Mouse (Mus musculus): Measurements from ENCODE around the gene Ankrd66. TPM values are rescaled to one million over a fixed set of nuclear protein-coding genes. Genes with fewer than 3 reads are reported as not detected.
"Not testable (repeated sequence)": the region's sequence is repeated elsewhere in the genome, so short reads cannot be mapped to it uniquely, and the experiment has no call there.

The Ankrd66 gene
- polyA plus RNA-seq, 1 experiment: 0.20 TPM

DNA sequence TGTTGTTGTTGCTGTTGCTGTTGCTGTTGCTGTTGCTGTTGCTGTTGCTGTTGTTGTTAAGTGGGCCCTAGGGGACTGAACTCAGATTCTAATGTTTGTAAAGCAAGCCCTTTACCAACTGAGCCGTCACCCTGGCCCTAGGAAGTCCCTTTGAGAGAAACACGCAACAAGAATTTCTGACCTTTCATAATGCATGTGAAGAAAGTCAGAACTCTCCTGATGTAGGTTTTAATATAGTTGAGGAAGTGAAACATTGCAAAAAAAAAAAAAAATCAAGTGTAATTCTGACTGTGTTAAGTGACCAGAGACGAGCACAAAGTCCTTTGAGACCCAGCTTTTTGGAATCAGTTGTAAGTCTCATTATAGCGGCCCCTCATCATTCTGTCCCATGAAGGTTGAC is 13.7 kb upstream of the Ankrd66 start:
- TF ChIP-seq FOSL1 (IDR thresholded peaks at IDR 0.05; ENCODE audit: insufficient read depth, low read length, poor library complexity, severe bottlenecking) (no peak), USF1 (IDR thresholded peaks at IDR 0.05; ENCODE audit: low read depth) (no peak), MYOG (IDR thresholded peaks at IDR 0.05; ENCODE audit: control insufficient read depth, extremely low read depth, insufficient read length) (no peak), CTCF (IDR thresholded peaks at IDR 0.05; ENCODE audit: control insufficient read depth, insufficient read depth, insufficient read length) (no peak), CEBPB (IDR thresholded peaks at IDR 0.05; ENCODE audit: low read depth) (no peak), MYOD1 (IDR thresholded peaks at IDR 0.05; ENCODE audit: control insufficient read depth, insufficient read length, low read depth) (no peak), MAX (IDR thresholded peaks at IDR 0.05) (no peak)
- Histone ChIP-seq H3K36me3 (ENCODE audit: control insufficient read depth, insufficient read depth) (no peaks in the 10 kb centered on the region), H3ac (ENCODE audit: control insufficient read depth, insufficient read length, low read depth) (no peak overlapping the region), H3K79me3 (ENCODE audit: low read depth) (no peaks in the 10 kb centered on the region), H3K4me3 (ENCODE audit: insufficient read depth, poor library complexity, severe bottlenecking) (no peak overlapping the region), H3K27me3 (ENCODE audit: control insufficient read depth, insufficient read depth, insufficient read length) (no peaks in the 10 kb centered on the region), H3K79me2 (ENCODE audit: control insufficient read depth, insufficient read depth) (no peaks in the 10 kb centered on the region)

DNA sequence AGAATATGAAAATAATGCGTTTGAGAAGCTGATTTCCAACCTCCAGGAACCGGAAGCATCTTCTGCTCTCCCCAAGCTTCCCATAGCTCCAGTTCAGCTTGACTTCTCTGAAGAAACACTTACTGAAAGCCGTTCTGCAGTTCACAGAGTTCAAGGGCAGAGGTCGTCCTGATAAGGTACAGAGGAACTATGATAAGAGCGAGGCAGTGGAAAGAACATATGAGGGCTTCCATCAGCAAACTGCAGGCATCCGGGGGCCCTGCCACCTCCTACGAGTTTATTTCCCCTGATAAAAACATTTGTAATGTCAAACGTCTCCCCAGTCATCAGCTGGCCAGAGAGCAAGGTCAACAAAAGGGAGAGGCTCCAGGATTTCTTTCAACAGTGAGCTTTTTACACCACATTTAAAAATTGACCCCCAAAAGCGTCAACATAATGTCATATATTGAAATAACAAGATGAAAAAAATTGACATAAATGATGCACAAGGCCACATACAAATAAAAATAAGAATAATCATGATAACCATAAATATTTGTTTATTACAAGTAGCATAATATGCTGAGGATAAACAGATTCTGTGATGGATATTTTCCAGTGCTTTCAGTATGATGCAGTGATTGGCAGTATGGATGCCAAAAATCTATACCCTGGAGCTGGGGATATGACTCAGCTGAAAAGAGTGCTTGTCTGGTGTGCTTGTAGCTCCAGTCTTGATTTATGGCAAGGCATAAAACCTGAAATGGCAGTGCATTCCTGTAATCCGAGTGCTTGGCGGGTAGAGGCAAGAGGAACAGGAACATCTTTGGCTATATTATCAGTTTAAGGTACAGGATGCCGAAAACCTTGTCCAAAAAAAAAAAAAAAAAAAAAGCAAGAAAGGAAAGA is 11.3 kb upstream of the Ankrd66 start:
- H3K79me3 ChIP-seq (ENCODE audit: low read depth): no peaks in the 10 kb centered on the region
- H3ac ChIP-seq (ENCODE audit: control insufficient read depth, insufficient read length, low read depth): no peak overlapping the region
- no peaks in the 10 kb centered on the region for H3K79me2 ChIP-seq (ENCODE audit: control insufficient read depth, insufficient read depth)
- H3K4me3 ChIP-seq (ENCODE audit: insufficient read depth, poor library complexity, severe bottlenecking): no peak overlapping the region
- no peaks in the 10 kb centered on the region for H3K27me3 ChIP-seq (ENCODE audit: control insufficient read depth, insufficient read depth, insufficient read length)
- no peaks in the 10 kb centered on the region for H3K36me3 ChIP-seq (ENCODE audit: control insufficient read depth, insufficient read depth)
- no peak for TF ChIP-seq USF1 (IDR thresholded peaks at IDR 0.05; ENCODE audit: low read depth)
- TF ChIP-seq FOSL1 (IDR thresholded peaks at IDR 0.05; ENCODE audit: insufficient read depth, low read length, poor library complexity, severe bottlenecking): peak; percentile 22

- no peak for TF ChIP-seq CTCF (IDR thresholded peaks at IDR 0.05; ENCODE audit: control insufficient read depth, insufficient read depth, insufficient read length)
- TF ChIP-seq MYOD1 (IDR thresholded peaks at IDR 0.05; ENCODE audit: control insufficient read depth, insufficient read length, low read depth): no peak
- no peak for TF ChIP-seq MAX (IDR thresholded peaks at IDR 0.05)
- no peak for TF ChIP-seq FOSL1 (IDR thresholded peaks at IDR 0.05; ENCODE audit: insufficient read depth, low read length, poor library complexity, severe bottlenecking)
- no peak for TF ChIP-seq USF1 (IDR thresholded peaks at IDR 0.05; ENCODE audit: low read depth)
- TF ChIP-seq CEBPB (IDR thresholded peaks at IDR 0.05; ENCODE audit: low read depth): no peak
- TF ChIP-seq MYOG (IDR thresholded peaks at IDR 0.05; ENCODE audit: control insufficient read depth, extremely low read depth, insufficient read length): no peak
- Histone ChIP-seq H3K79me3 (ENCODE audit: low read depth) (no peaks in the 10 kb centered on the region), H3K36me3 (ENCODE audit: control insufficient read depth, insufficient read depth) (no peaks in the 10 kb centered on the region), H3K79me2 (ENCODE audit: control insufficient read depth, insufficient read depth) (no peaks in the 10 kb centered on the region), H3K4me3 (ENCODE audit: insufficient read depth, poor library complexity, severe bottlenecking) (no peak overlapping the region), H3K27me3 (ENCODE audit: control insufficient read depth, insufficient read depth, insufficient read length) (no peaks in the 10 kb centered on the region), H3ac (ENCODE audit: control insufficient read depth, insufficient read length, low read depth) (no peak overlapping the region)
Measured at GRCm38 (mm10) chr17:43551122-43551630, 7.7 kb upstream of the Ankrd66 start.

GRCm38 (mm10) chr17:43544040-43544439 is 601 bp upstream of the Ankrd66 start:
- no peak overlapping the region for H3K4me3 ChIP-seq (ENCODE audit: insufficient read depth, poor library complexity, severe bottlenecking)
- H3K36me3 ChIP-seq (ENCODE audit: control insufficient read depth, insufficient read depth): no peaks in the 10 kb centered on the region
- TF ChIP-seq MAX (IDR thresholded peaks at IDR 0.05) (no peak), MYOG (IDR thresholded peaks at IDR 0.05; ENCODE audit: control insufficient read depth, extremely low read depth, insufficient read length) (no peak), CTCF (IDR thresholded peaks at IDR 0.05; ENCODE audit: control insufficient read depth, insufficient read depth, insufficient read length) (no peak), USF1 (IDR thresholded peaks at IDR 0.05; ENCODE audit: low read depth) (no peak), FOSL1 (IDR thresholded peaks at IDR 0.05; ENCODE audit: insufficient read depth, low read length, poor library complexity, severe bottlenecking) (no peak), MYOD1 (IDR thresholded peaks at IDR 0.05; ENCODE audit: control insufficient read depth, insufficient read length, low read depth) (no peak), CEBPB (IDR thresholded peaks at IDR 0.05; ENCODE audit: low read depth) (no peak)
- H3K79me2 ChIP-seq (ENCODE audit: control insufficient read depth, insufficient read depth): no peaks in the 10 kb centered on the region
- no peaks in the 10 kb centered on the region for H3K27me3 ChIP-seq (ENCODE audit: control insufficient read depth, insufficient read depth, insufficient read length)
- H3K79me3 ChIP-seq (ENCODE audit: low read depth): no peaks in the 10 kb centered on the region
- H3ac ChIP-seq (ENCODE audit: control insufficient read depth, insufficient read length, low read depth): no peak overlapping the region

DNA sequence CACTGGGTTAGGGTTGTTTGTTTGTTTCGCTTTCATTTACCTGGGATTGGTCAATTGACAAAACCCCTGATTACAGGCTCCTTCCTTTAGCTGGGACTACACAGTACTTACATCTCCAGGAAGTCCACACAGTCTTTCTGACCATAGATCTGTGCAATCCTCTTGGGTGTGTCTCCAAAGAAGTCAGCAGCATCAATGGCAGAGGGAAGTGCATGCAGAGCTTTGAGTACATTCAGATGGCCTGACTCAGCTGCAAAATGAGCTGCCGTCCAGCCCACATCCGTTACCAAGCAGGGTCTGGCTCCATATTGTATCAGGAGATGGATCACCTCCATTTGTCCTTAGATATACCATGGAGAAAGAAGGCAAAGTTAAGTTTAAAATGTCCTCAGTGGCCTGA is 4.7 kb downstream of the Ankrd66 start:
- no peaks in the 10 kb centered on the region for H3K36me3 ChIP-seq (ENCODE audit: control insufficient read depth, insufficient read depth)

GRCm38 (mm10) chr17:43536841-43537240 is 6.6 kb downstream of the Ankrd66 start:
- H3K27me3 ChIP-seq (ENCODE audit: control insufficient read depth, insufficient read depth, insufficient read length); H3K36me3 ChIP-seq (ENCODE audit: control insufficient read depth, insufficient read depth); H3ac ChIP-seq (ENCODE audit: control insufficient read depth, insufficient read length, low read depth); H3K79me2 ChIP-seq (ENCODE audit: control insufficient read depth, insufficient read depth); H3K4me3 ChIP-seq (ENCODE audit: insufficient read depth, poor library complexity, severe bottlenecking); H3K79me3 ChIP-seq (ENCODE audit: low read depth): not testable (repeated sequence)

More for the DNA sequence above, 4.7 kb downstream of the Ankrd66 start:
- H3ac ChIP-seq (ENCODE audit: control insufficient read depth, insufficient read length, low read depth): no peak overlapping the region
- H3K27me3 ChIP-seq (ENCODE audit: control insufficient read depth, insufficient read depth, insufficient read length): no peaks in the 10 kb centered on the region
- H3K79me2 ChIP-seq (ENCODE audit: control insufficient read depth, insufficient read depth): no peaks in the 10 kb centered on the region
- no peak overlapping the region for H3K4me3 ChIP-seq (ENCODE audit: insufficient read depth, poor library complexity, severe bottlenecking)
- H3K79me3 ChIP-seq (ENCODE audit: low read depth): no peaks in the 10 kb centered on the region
- TF ChIP-seq FOSL1 (IDR thresholded peaks at IDR 0.05; ENCODE audit: insufficient read depth, low read length, poor library complexity, severe bottlenecking) (no peak), CEBPB (IDR thresholded peaks at IDR 0.05; ENCODE audit: low read depth) (peak; percentile 3), CTCF (IDR thresholded peaks at IDR 0.05; ENCODE audit: control insufficient read depth, insufficient read depth, insufficient read length) (no peak)

Data from C2C12 (cell line).